Mouse (Mus musculus): Measurements from ENCODE around the gene Epn2.

The Epn2 gene

GRCm38 (mm10) chr11:61578983-61579877 is at the start of gene Epn2:
Gene Epn2 (minus strand): TSS chr11:61579687.
- peak; percentile 89 for DNase-seq (ENCODE audit: inconsistent ontology term)

- DNase-seq (ENCODE audit: inconsistent ontology term) = no peak
Observed at GRCm38 (mm10) chr11:61626509-61626908, 47.0 kb upstream of the Epn2 start.

GRCm38 (mm10) chr11:61625136-61625535 is 45.6 kb upstream of the Epn2 start:
- DNase-seq (ENCODE audit: inconsistent ontology term) = no peak

GRCm38 (mm10) chr11:61620762-61621161 is 41.3 kb upstream of the Epn2 start:
- no peak for DNase-seq (ENCODE audit: inconsistent ontology term)

- DNase-seq (ENCODE audit: inconsistent ontology term) = peak; percentile 77
Observed at GRCm38 (mm10) chr11:61620254-61620670, 40.8 kb upstream of the Epn2 start.

- peak; percentile 72 for DNase-seq (ENCODE audit: inconsistent ontology term)
Observed at GRCm38 (mm10) chr11:61619791-61620241, 40.3 kb upstream of the Epn2 start.

- no peak for DNase-seq (ENCODE audit: inconsistent ontology term)
Observed at GRCm38 (mm10) chr11:61619356-61619755, 39.9 kb upstream of the Epn2 start.

GRCm38 (mm10) chr11:61618571-61618970 is 39.1 kb upstream of the Epn2 start:
- DNase-seq (ENCODE audit: inconsistent ontology term) = no peak

GRCm38 (mm10) chr11:61618131-61618530 is 38.6 kb upstream of the Epn2 start:
- DNase-seq (ENCODE audit: inconsistent ontology term) = no peak

GRCm38 (mm10) chr11:61617293-61617975 is 37.9 kb upstream of the Epn2 start:
- DNase-seq (ENCODE audit: inconsistent ontology term) = peak; percentile 72

- DNase-seq (ENCODE audit: inconsistent ontology term) = peak; percentile 58
Observed at GRCm38 (mm10) chr11:61616523-61617292, 37.2 kb upstream of the Epn2 start.

- peak; percentile 77 for DNase-seq (ENCODE audit: inconsistent ontology term)
Observed at GRCm38 (mm10) chr11:61615686-61616522, 36.4 kb upstream of the Epn2 start.

GRCm38 (mm10) chr11:61614401-61614800 is 34.9 kb upstream of the Epn2 start:
- no peak for DNase-seq (ENCODE audit: inconsistent ontology term)

- no peak for DNase-seq (ENCODE audit: inconsistent ontology term)
Observed at GRCm38 (mm10) chr11:61612116-61612635, 32.7 kb upstream of the Epn2 start.

GRCm38 (mm10) chr11:61611197-61611596 is 31.7 kb upstream of the Epn2 start:
- no peak for DNase-seq (ENCODE audit: inconsistent ontology term)

GRCm38 (mm10) chr11:61608072-61608471 is 28.6 kb upstream of the Epn2 start:
- DNase-seq (ENCODE audit: inconsistent ontology term) = no peak

- peak; percentile 72 for DNase-seq (ENCODE audit: inconsistent ontology term)
Observed at GRCm38 (mm10) chr11:61602705-61603104, 23.2 kb upstream of the Epn2 start.

GRCm38 (mm10) chr11:61601465-61601864 is 22.0 kb upstream of the Epn2 start:
- DNase-seq (ENCODE audit: inconsistent ontology term) = peak; percentile 14

GRCm38 (mm10) chr11:61598367-61598766 is 18.9 kb upstream of the Epn2 start:
- DNase-seq (ENCODE audit: inconsistent ontology term) = no peak

GRCm38 (mm10) chr11:61597471-61597870 is 18.0 kb upstream of the Epn2 start:
- DNase-seq (ENCODE audit: inconsistent ontology term) = no peak

GRCm38 (mm10) chr11:61593069-61593468 is 13.6 kb upstream of the Epn2 start:
- no peak for DNase-seq (ENCODE audit: inconsistent ontology term)

Measured in Muller cell, postnatal 12 days (primary cell).